Mouse (Mus musculus): ENCODE data around the gene Akt3. TPM values are rescaled to one million over a fixed set of nuclear protein-coding genes. Genes with fewer than 3 reads are reported as not detected.

Gene Akt3
- polyA plus RNA-seq, 1 experiment from 2014 or later = 26.3 TPM

DNA sequence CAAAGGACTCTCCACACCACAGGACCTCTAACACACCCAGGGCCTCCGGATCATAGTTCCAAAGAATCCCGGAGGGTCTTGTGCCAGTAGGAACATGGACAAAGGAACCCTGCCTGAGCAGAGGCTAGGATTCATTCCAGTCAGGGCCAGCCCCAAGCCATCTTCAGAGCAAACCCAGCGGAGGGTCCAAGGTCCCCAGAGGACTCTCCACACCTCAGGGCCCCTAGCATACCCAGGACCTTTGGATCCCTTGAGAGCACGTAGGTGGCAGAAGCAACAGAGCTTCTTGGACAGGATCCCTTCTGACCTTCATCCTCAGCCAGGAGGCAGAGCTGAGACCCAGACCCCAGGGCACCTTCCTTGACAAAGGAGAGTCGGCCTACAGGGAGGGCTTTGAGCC lies 167.5 kb downstream of the Akt3 start:
- Histone ChIP-seq H3K4me2 (replicated peaks) (no peak overlapping the region), H3K27ac (no peak overlapping the region)

DNA sequence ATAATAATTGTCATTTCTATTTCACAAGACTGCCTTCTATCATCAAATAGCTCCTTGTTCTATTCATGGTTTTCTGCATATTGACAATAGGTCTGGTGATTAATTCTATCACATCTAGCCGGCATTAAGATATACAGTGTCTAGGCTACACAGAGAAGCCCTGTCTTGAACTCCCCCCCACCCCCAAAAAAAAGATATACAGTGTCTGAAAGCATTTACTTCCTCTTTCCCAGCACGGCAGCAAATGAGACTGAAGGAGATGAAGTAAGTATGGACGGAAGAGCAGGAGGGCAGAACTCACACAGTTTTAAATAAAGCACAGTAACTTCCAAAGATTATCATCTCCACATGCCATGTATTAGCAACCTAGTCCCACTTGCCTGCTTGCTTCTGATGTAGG lies 168.5 kb downstream of the Akt3 start:
- Histone ChIP-seq H3K4me1 (replicated peaks) (0 out of 2 replicates have a peak, but pooled peaks cover 7% of the 10 kb centered on the region), H3K36me3 (0 out of 2 replicates have a peak, but pooled peaks cover 4% of the 10 kb centered on the region), H3K9ac (replicated peaks) (no peak overlapping the region), H3K27me3 (no peaks in the 10 kb centered on the region), H3K27ac (no peak overlapping the region), H3K4me2 (replicated peaks) (no peak overlapping the region), H3K9me3 (no peaks in the 10 kb centered on the region), H3K4me3 (replicated peaks) (no peak overlapping the region)
- no peak for ATAC-seq
- WGBS = 56% methylated on average over 3 of the region's 3 CpGs

More for the DNA sequence above, 167.5 kb downstream of the Akt3 start:
- no peaks in the 10 kb centered on the region for H3K9me3 ChIP-seq
- ATAC-seq = no peak
- WGBS = 87% methylated on average over 5 of the region's 5 CpGs
- 0 out of 2 replicates have a peak, but pooled peaks cover 7% of the 10 kb centered on the region for H3K4me1 ChIP-seq (replicated peaks)
- H3K27me3 ChIP-seq = no peaks in the 10 kb centered on the region
- H3K4me3 ChIP-seq (replicated peaks) = no peak overlapping the region
- H3K9ac ChIP-seq (replicated peaks) = no peak overlapping the region
- peaks cover 9% of the 10 kb centered on the region; the same call in 1 of the 2 replicates for H3K36me3 ChIP-seq

DNA sequence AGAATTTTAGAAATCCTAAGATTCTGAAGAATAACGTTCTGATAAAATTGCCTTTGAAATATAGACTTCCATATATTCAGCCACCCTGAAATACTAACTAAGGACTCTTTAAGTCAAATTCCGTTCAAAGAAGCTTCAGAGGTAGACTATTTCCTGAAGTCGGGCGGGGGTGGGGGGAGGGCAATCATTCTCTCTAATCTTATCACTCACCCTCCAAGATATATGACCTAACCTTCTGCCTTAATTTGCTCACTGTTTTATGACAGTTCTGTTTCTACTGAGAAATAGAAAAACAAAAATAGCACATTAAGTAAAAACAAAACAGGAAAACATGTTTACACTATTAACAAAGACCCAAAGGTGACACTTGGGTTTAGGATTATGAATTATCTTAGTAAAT lies 169.0 kb downstream of the Akt3 start:
- 80% methylated on average over 4 of the region's 4 CpGs for WGBS
- Histone ChIP-seq H3K27me3 (no peaks in the 10 kb centered on the region), H3K36me3 (0 out of 2 replicates have a peak, but pooled peaks cover 4% of the 10 kb centered on the region), H3K9me3 (no peaks in the 10 kb centered on the region), H3K4me2 (replicated peaks) (no peak overlapping the region), H3K27ac (no peak overlapping the region), H3K4me3 (replicated peaks) (no peak overlapping the region), H3K9ac (replicated peaks) (no peak overlapping the region), H3K4me1 (replicated peaks) (0 out of 2 replicates have a peak, but pooled peaks cover 7% of the 10 kb centered on the region)
- no peak for ATAC-seq

DNA sequence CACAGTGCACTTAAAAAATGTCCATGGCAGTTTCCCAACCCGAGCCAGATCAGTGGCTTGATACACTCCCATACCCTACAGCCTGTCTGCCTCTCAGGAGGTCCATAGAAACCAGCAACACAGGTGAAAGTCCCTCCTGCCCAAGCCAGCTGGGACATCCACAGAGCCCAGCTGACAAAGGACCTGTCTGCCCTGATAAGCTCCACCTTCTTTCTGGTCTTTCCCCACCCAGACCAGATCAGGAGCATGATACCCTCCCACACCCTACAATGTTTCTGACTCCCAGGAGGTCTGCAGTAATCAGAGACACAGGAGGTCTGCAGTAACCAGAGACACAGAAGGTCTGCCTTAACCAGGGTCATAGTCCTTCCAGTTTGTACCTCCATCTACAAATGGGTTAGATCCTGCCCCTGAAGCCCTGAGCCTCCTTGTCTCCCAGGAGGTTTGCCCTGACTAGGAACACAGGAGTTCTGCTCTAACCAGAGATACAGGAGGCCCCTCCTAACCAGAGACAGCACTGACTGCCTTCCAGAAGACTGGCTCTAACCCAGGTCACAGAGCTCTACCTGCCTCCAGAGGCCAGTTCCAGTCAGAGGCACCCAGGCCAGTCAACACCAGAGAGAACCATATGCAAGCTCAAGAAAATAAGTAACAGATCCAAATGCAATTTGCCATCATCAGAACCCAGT lies 175.9 kb downstream of the Akt3 start:
- peak; percentile 40; the same call in 1 of the 2 replicates for ATAC-seq
- Histone ChIP-seq H3K4me2 (replicated peaks) (no peak overlapping the region), H3K4me1 (replicated peaks) (0 out of 2 replicates have a peak, but pooled peaks cover 2% of the 10 kb centered on the region), H3K4me3 (replicated peaks) (no peak overlapping the region), H3K9me3 (no peaks in the 10 kb centered on the region), H3K36me3 (no peaks in the 10 kb centered on the region; the same call in 1 of the 2 replicates), H3K27me3 (no peaks in the 10 kb centered on the region), H3K9ac (replicated peaks) (no peak overlapping the region), H3K27ac (no peak overlapping the region)
- WGBS = 78% methylated on average over 1 of the region's 1 CpGs

DNA sequence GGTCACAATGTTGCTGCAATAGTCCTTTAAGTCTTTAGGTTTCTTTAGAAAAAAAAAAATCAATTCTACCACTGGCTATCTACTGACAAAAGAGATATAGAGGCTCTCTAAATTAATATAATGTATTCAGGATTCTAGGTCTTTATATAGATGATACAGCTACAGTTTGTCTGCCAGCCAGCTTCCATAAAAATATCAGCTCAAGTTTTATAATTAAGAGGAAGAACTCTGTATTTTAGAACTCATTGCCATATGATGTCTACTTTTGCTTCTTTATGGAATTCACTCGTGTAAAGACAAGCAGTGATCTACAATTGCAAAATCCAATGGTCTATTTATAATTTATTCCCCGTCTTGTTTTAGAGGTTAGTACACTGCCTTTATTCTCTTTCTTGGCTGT lies 188.8 kb downstream of the Akt3 start:
- Histone ChIP-seq H3K27ac (no peak overlapping the region), H3K4me1 (replicated peaks) (no peaks in the 10 kb centered on the region), H3K4me2 (replicated peaks) (no peak overlapping the region), H3K9me3 (no peaks in the 10 kb centered on the region), H3K36me3 (no peaks in the 10 kb centered on the region), H3K9ac (replicated peaks) (no peak overlapping the region), H3K27me3 (no peaks in the 10 kb centered on the region), H3K4me3 (replicated peaks) (no peak overlapping the region)
- no peak for ATAC-seq
- 94% methylated on average over 2 of the region's 2 CpGs for WGBS

DNA sequence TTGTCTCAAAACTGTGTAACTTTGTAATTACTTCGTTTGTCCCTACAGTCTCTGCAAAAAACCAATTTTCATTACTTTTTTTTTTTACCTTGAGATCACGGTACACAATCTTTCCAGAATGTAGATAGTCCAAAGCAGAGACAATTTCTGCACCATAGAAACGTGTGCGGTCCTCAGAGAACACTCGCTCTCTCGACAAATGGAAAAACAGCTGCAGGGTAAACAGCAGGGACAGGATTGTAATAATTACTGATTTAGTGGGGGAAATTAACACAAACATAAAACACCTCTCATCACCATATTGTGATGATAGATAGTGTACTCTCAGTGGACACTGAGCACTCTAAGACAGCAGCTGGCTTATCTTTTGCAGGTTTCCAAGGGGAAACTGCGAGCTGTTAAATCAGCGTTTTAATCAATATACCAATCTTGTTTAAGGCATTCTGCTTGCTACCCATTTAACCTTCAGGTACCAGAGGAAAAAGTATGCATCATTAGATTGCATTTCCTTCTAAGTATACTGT lies 190.8 kb downstream of the Akt3 start:
- no peak overlapping the region for H3K4me3 ChIP-seq (replicated peaks)
- no peaks in the 10 kb centered on the region for H3K4me1 ChIP-seq (replicated peaks)
- no peak overlapping the region for H3K9ac ChIP-seq (replicated peaks)
- H3K36me3 ChIP-seq = peaks cover under 1% of the 10 kb centered on the region
- no peak for ATAC-seq
- WGBS = 70% methylated on average over 8 of the region's 8 CpGs
- no peaks in the 10 kb centered on the region for H3K27me3 ChIP-seq
- H3K9me3 ChIP-seq = no peaks in the 10 kb centered on the region
- H3K4me2 ChIP-seq (replicated peaks) = no peak overlapping the region
- H3K27ac ChIP-seq = no peak overlapping the region

DNA sequence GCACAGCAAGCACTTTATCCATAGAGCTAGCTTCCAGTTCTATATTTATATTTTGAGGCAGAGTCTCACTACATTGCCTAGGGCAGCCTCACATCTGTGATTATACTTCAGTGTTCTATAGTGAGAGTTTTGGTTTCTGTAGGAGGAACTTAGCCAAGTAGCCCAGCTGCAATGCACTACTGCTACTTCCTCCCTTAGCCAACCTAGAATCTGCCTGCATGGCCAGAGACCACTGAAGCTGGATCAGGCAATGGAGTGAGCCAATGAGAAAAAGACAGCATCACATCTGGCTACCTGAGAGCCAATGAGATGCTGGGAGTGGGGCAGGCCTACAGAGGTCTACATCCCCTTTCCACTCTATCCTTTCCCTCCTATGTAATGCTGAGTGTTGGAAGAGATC lies 192.3 kb downstream of the Akt3 start:
- no peak overlapping the region for H3K4me3 ChIP-seq (replicated peaks)
- no peaks in the 10 kb centered on the region for H3K27me3 ChIP-seq
- ATAC-seq = no peak
- H3K9ac ChIP-seq (replicated peaks) = no peak overlapping the region
- H3K4me2 ChIP-seq (replicated peaks) = no peak overlapping the region
- no peaks in the 10 kb centered on the region for H3K4me1 ChIP-seq (replicated peaks)
- peaks cover 7% of the 10 kb centered on the region for H3K36me3 ChIP-seq
- H3K27ac ChIP-seq = no peak overlapping the region
- no peaks in the 10 kb centered on the region for H3K9me3 ChIP-seq

DNA sequence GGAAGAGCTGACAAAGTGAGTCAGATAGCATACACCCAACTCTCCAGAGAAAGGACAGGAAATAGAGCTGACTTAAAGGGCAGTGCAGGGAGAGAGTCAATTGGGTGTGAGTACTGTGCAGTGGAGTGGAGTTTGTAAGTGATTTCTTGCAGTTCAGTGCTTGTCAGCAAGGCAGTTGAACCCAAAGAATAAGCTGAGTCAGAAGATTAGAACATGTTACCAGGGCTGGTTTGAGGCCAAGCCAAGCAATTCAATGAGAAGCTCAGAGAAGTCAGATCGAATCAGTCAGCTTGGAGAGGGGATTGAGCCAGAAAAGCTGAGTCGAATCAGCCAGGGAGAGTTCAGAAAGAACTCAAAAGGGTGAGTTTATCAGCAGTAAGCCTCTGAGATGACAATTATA lies 196.2 kb downstream of the Akt3 start:
- Histone ChIP-seq H3K4me2 (replicated peaks) (no peak overlapping the region), H3K27ac (no peak overlapping the region)
- 84% methylated on average over 2 of the region's 2 CpGs for WGBS

DNA sequence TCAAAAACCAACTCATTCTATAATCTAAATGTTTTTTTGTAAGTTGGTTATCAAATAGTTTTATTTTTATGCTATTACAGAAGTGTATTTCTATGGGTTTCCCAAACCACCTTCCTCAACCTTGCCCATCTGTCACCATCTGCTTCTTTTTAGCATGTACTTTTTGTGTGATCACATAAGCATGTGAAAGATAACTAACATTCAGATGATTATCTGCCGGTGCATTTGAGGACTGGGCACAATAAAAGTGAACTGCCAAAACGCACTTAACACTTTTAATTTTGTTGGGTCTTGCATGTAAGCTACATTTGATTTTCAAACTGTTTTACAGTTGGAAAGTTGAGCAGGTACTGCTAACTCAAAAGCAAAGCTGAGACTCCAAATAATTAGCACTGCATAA lies 203.1 kb downstream of the Akt3 start:
- no peak overlapping the region for H3K9ac ChIP-seq (replicated peaks)
- no peaks in the 10 kb centered on the region for H3K27me3 ChIP-seq
- ATAC-seq = no peak
- WGBS = 56% methylated on average over 2 of the region's 2 CpGs
- H3K27ac ChIP-seq = no peak overlapping the region
- no peak overlapping the region for H3K4me3 ChIP-seq (replicated peaks)
- no peak overlapping the region for H3K4me2 ChIP-seq (replicated peaks)
- H3K9me3 ChIP-seq = no peaks in the 10 kb centered on the region
- H3K36me3 ChIP-seq = peaks cover 3% of the 10 kb centered on the region; the same call in 1 of the 2 replicates
- 0 out of 2 replicates have a peak, but pooled peaks cover 3% of the 10 kb centered on the region for H3K4me1 ChIP-seq (replicated peaks)

More for the DNA sequence above, 196.2 kb downstream of the Akt3 start:
- Histone ChIP-seq H3K36me3 (peaks cover 9% of the 10 kb centered on the region), H3K9me3 (no peaks in the 10 kb centered on the region), H3K9ac (replicated peaks) (no peak overlapping the region), H3K4me3 (replicated peaks) (no peak overlapping the region), H3K27me3 (no peaks in the 10 kb centered on the region), H3K4me1 (replicated peaks) (no peaks in the 10 kb centered on the region)
- no peak for ATAC-seq

DNA sequence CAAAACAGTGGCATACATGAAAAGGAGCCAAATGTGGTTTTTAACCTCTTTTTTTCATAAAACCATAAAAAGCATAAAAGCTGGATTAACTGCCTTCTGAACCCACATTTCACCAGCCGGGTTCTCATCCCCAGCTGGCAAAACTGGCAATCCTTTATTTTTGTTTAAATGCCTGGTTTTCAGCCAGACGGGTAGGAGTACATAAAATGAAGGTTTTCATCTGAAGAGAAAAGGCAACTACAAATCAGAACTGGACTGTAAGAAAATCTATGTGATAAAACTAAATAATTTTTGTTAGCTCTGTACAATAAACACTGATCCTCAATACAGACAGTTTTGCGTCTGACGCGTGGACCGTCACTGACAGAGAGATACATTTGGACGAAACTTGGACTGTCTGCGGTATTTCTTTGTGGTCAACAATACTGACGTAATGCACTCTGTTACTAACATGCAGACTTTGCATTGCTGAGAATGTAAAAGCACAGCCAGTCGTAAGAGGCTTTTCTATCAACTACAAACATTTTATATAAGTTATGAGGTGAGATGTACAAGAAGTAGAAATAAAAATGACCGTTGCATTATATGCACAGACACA lies 206.5 kb downstream of the Akt3 start:
- Histone ChIP-seq H3K27me3 (no peaks in the 10 kb centered on the region), H3K36me3 (peaks cover 3% of the 10 kb centered on the region; the same call in 1 of the 2 replicates), H3K4me1 (replicated peaks) (0 out of 2 replicates have a peak, but pooled peaks cover 3% of the 10 kb centered on the region), H3K27ac (no peak overlapping the region), H3K9ac (replicated peaks) (no peak overlapping the region), H3K9me3 (no peaks in the 10 kb centered on the region), H3K4me3 (replicated peaks) (no peak overlapping the region), H3K4me2 (replicated peaks) (no peak overlapping the region)
- ATAC-seq = no peak
- 84% methylated on average over 11 of the region's 11 CpGs for WGBS

DNA sequence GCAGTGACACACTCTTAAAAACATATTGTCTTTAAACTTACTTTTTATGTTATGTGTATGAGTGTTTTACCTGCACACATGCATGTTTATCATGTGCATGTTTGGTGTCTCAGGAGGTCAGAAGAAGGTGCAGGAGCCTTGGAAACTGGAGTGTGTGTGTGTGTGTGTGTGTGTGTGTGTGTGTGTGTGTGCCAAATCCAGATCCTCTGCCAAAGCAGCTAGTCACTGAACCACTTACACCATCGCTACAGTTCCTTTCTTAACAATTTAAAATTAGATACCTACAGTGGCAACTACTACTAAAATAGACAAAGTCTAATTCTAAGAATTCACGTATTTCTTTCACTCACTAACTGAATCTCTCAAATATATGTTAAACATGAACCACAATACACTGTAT lies 209.2 kb downstream of the Akt3 start:
- no peak overlapping the region for H3K27ac ChIP-seq
- peaks cover 6% of the 10 kb centered on the region; the same call in 1 of the 2 replicates for H3K36me3 ChIP-seq
- no peak overlapping the region for H3K4me3 ChIP-seq (replicated peaks)
- 91% methylated on average over 2 of the region's 2 CpGs for whole genome bisulfite sequencing
- H3K4me2 ChIP-seq (replicated peaks) = no peak overlapping the region
- H3K4me1 ChIP-seq (replicated peaks) = no peaks in the 10 kb centered on the region
- no peaks in the 10 kb centered on the region for H3K27me3 ChIP-seq
- ATAC-seq = no peak
- H3K9ac ChIP-seq (replicated peaks) = no peak overlapping the region
- no peaks in the 10 kb centered on the region for H3K9me3 ChIP-seq

DNA sequence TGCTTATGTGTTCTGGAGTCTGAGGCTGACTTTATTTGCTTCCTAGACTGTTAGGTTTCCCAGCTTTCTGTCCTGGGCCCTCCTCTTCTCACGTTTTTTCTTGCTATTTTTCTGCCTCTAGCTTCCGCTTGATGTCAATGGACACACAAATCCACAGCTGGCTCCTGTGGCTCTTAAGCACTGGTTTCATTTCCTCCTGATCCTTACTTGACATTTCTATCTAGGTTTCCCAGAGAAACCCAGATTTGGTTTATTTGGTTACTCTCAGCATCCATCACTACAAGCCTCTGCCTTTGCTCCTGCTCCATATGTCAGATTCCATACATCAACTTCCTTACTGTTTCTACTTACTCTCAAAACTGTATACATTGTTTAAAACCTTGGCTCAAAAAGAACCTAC lies 211.0 kb downstream of the Akt3 start:
- H3K27me3 ChIP-seq = no peaks in the 10 kb centered on the region
- H3K9me3 ChIP-seq = no peaks in the 10 kb centered on the region
- H3K36me3 ChIP-seq = peaks cover 6% of the 10 kb centered on the region; the same call in 1 of the 2 replicates
- no peak overlapping the region for H3K4me2 ChIP-seq (replicated peaks)
- H3K4me1 ChIP-seq (replicated peaks) = no peaks in the 10 kb centered on the region
- H3K4me3 ChIP-seq (replicated peaks) = no peak overlapping the region
- no peak overlapping the region for H3K9ac ChIP-seq (replicated peaks)
- no peak for ATAC-seq
- 87% methylated on average over 2 of the region's 2 CpGs for WGBS
- no peak overlapping the region for H3K27ac ChIP-seq

Data from midbrain, embryonic 13.5 days (tissue).